Comparison of ENCODE assay signal across 9 mouse cellular contexts in genomic region chr8:72310849-72311506, GRCm38 (mm10). TPM values are rescaled to one million over a fixed set of nuclear protein-coding genes. Genes with fewer than 3 reads are reported as not detected.
A peak's percentile ranks its signal among the peaks of the same experiment; 100 is the strongest.
DNase-seq lines count a peak whose midpoint lies in the region; ATAC-seq and TF ChIP-seq lines count a peak whose summit lies in the region.
"Had no signal": no experiment of that assay in that cellular context is flagged by ENCODE, and none has a peak within 500 bp of the region (broad histone marks: within the 10 kb centered on the region; RNA-seq: fewer than 3 reads in every experiment).

No protein-coding gene starts in this region.

- TF ChIP-seq CTCF in liver, postnatal 0 days (IDR thresholded peaks at IDR 0.05; ENCODE audit: low read depth), result no peak

- no peak overlapping the region for H3K4me3 ChIP-seq in liver, postnatal 0 days (ENCODE audit: low read depth, low read length)
- no peak overlapping the region for H3K4me3 ChIP-seq in stomach, embryonic 15.5 days (replicated peaks)

- peaks cover 15% of the 10 kb centered on the region for H3K4me1 ChIP-seq in liver, postnatal 0 days (ENCODE audit: insufficient read depth)
- peaks cover 6% of the 10 kb centered on the region; the same call in 1 of the 2 replicates for H3K4me1 ChIP-seq in stomach, embryonic 15.5 days

- H3K9ac ChIP-seq in liver, postnatal 0 days (replicated peaks), result no peak overlapping the region
- H3K9ac ChIP-seq in stomach, embryonic 15.5 days, result no peak overlapping the region

- H3K4me2 ChIP-seq in liver, postnatal 0 days (ENCODE audit: low read depth, low read length), result no peak overlapping the region
- H3K4me2 ChIP-seq in stomach, embryonic 15.5 days, result no peak overlapping the region

- peak overlapping the region; percentile 60 for H3K27ac ChIP-seq in liver, postnatal 0 days (ENCODE audit: low read depth)
- H3K27ac ChIP-seq in stomach, embryonic 15.5 days, result no peak overlapping the region; the same call in 1 of the 2 replicates
- H3K27ac ChIP-seq: macrophage had no signal

- H3K9me3 ChIP-seq in liver, postnatal 0 days (ENCODE audit: low read length), result no peaks in the 10 kb centered on the region
- no peaks in the 10 kb centered on the region for H3K9me3 ChIP-seq in stomach, embryonic 15.5 days

- no peak for TF ChIP-seq EP300 in liver, postnatal 0 days (IDR thresholded peaks at IDR 0.05; ENCODE audit: low read depth)

- ATAC-seq in liver, postnatal 0 days, result peak; percentile 91
- ATAC-seq in stomach, embryonic 15.5 days (ENCODE audit: insufficient read depth, low FRiP score, low read depth), result peak; percentile 55; the same call in 1 of the 2 replicates

- peak; percentile 66 for DNase-seq in urinary bladder, postnatal 14 days (ENCODE audit: low spot score)
- DNase-seq in urinary bladder, adult 2 months (ENCODE audit: low spot score), result no peak
- peak; percentile 73 for DNase-seq in cerebellum, adult 11-12 months
- DNase-seq in heart, adult 9 months (ENCODE audit: low spot score in 2 of 2), result peak; percentile 90 to 92
- peak; percentile 84 for DNase-seq in kidney, postnatal 10 days
- peak; percentile 84 for DNase-seq in liver, postnatal 0 days
- DNase-seq in embryo, embryonic 10 days (ENCODE audit: low spot score), result no peak

- no peaks in the 10 kb centered on the region for H3K27me3 ChIP-seq in liver, postnatal 0 days (ENCODE audit: insufficient read depth, low read length)
- no peaks in the 10 kb centered on the region for H3K27me3 ChIP-seq in stomach, embryonic 15.5 days (replicated peaks)

- WGBS in liver, postnatal 0 days (ENCODE audit: insufficient replicate concordance), result 48% methylated on average over 8 of the region's 8 CpGs
- 38% methylated on average over 8 of the region's 8 CpGs for WGBS in stomach, embryonic 15.5 days

- no peaks in the 10 kb centered on the region for H3K36me3 ChIP-seq in liver, postnatal 0 days (replicated peaks; ENCODE audit: insufficient read depth, low read length)
- H3K36me3 ChIP-seq in stomach, embryonic 15.5 days, result no peaks in the 10 kb centered on the region

RNA-seq across cellular contexts. Expression of gene Gm10282, which starts 5.9 kb away (rescaled TPM):
- 6.2 and 8.5 TPM in 2 replicates for polyA plus RNA-seq in urinary bladder, adult 2 months (2012; rRNA removed)
- 6.3 and 6.4 TPM in 2 replicates for polyA plus RNA-seq in liver, postnatal 0 days (2015; fragmentation: Nextera tagmentation; extraction: Ambion mirVana)
- 22.1 and 43.6 TPM in 2 replicates for polyA plus RNA-seq in stomach, embryonic 15.5 days (2015; fragmentation: Nextera tagmentation; extraction: Ambion mirVana)

RNA-seq across cellular contexts. Expression of gene Klf2, which starts 7.9 kb away (rescaled TPM):
- polyA plus RNA-seq in urinary bladder, adult 2 months (2012; rRNA removed), result 32.4 and 36.7 TPM in 2 replicates
- 5.6 and 7.4 TPM in 2 replicates for polyA plus RNA-seq in liver, postnatal 0 days (2015; fragmentation: Nextera tagmentation; extraction: Ambion mirVana)
- 7.6 and 8.4 TPM in 2 replicates for polyA plus RNA-seq in stomach, embryonic 15.5 days (2015; fragmentation: Nextera tagmentation; extraction: Ambion mirVana)

Comparison
In these comparisons a context has a peak if more than half of its experiments do, and no peak if none do; other contexts are left out.
1. DNase-seq: peak in urinary bladder, postnatal 14 days (single experiment), cerebellum, adult 11-12 months (single experiment), heart, adult 9 months (2 of 2), kidney, postnatal 10 days (single experiment) and liver, postnatal 0 days (single experiment); none in urinary bladder, adult 2 months (single experiment) and embryo, embryonic 10 days (single experiment).